Mouse (Mus musculus) thymus, adult 2 months (tissue): Measurements from ENCODE around the gene Haghl.

ENCODE experiments used
- CTCF ChIP-seq: fragments of 200-500 bp; IDR thresholded peaks from 2 replicates; pipeline ENCODE4 v1.5.1; 2012; ENCODE audit warnings: mild to moderate bottlenecking, control low read depth, low read length, moderate library complexity, borderline replicate concordance; ENCODE audit not compliant: control insufficient read depth, poor library complexity, insufficient read depth; ENCODE audit errors: extremely low read depth
- POLR2A ChIP-seq: fragments of 200-500 bp; IDR thresholded peaks from 2 replicates; pipeline ENCODE4 v1.6.1; 2012; ENCODE audit warnings: mild to moderate bottlenecking, low read length, control low read depth, moderate library complexity; ENCODE audit not compliant: control insufficient read depth, poor library complexity, insufficient read depth; ENCODE audit errors: extremely low read depth

DNA sequence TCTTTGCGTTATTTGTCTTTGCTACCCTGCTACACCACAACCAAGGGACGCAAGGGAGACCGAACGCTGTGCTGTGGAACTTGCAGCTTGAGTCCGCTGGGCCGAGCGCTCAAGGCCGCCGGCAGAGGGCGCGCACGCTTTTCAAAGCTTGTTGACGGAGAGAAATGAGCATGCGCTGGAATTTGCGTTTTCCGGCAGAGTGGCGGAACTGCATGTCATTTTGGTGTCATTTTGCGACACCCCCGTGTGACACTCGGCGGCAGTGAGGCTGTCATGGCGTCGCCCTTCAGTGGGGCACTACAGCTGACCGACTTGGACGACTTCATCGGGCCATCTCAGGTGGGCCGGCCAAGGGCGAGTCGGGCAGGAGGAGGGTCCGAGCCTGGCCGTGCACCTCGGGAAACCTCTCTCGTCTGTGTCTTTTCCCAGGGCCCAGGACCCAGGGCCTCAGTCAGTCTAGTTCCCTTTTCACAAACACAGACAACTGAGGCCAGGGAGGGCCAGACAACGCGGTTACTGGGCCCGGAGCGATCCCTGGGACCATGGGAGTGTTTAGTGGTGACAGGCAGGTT is 11.8 kb downstream of the Haghl start, which contains the start of gene Narfl:
- peak; percentile 98 for TF ChIP-seq CTCF
- peak; percentile 60; the same call in 1 of the 2 replicates for TF ChIP-seq POLR2A
